Mouse (Mus musculus) gastrocnemius, adult 2 months (tissue): ENCODE measurements around the gene Gm11437. TPM values are rescaled to one million over a fixed set of nuclear protein-coding genes. Genes with fewer than 3 reads are reported as not detected.
A peak's percentile ranks its signal among the peaks of the same experiment; 100 is the strongest.

Experiments
- DNase-seq: peaks from one replicate; pipeline ENCODE4 v3.0.0; 2022
- H3K27ac ChIP-seq: fragments of 200-600 bp; 2 replicates; pipeline ENCODE4 v1.8.1; 2022; ENCODE audit warnings: mild to moderate bottlenecking
- H3K4me3 ChIP-seq: fragments of 200-600 bp; 2 replicates; pipeline ENCODE4 v1.8.1; 2022; ENCODE audit warnings: mild to moderate bottlenecking, moderate library complexity
- CTCF ChIP-seq: fragments of 200-600 bp; IDR thresholded peaks from 2 replicates; pipeline ENCODE4 v1.8.1; 2022; ENCODE audit warnings: antibody characterized with exemption, mild to moderate bottlenecking, moderate library complexity
- intact Hi-C: fragments of 180-260 bp; cut with DNase I; formaldehyde crosslinking; loops from one replicate; pipeline ENCODE4 v1.15.1; 2025
- total RNA-seq, 2 experiments: library from RNA; stranded (reverse); gene quantifications; 2 replicates each; pipeline ENCODE4 v1.2.3; 2021

The Gm11437 gene
- total RNA-seq, 2 experiments from 2014 or later = not detected

DNA sequence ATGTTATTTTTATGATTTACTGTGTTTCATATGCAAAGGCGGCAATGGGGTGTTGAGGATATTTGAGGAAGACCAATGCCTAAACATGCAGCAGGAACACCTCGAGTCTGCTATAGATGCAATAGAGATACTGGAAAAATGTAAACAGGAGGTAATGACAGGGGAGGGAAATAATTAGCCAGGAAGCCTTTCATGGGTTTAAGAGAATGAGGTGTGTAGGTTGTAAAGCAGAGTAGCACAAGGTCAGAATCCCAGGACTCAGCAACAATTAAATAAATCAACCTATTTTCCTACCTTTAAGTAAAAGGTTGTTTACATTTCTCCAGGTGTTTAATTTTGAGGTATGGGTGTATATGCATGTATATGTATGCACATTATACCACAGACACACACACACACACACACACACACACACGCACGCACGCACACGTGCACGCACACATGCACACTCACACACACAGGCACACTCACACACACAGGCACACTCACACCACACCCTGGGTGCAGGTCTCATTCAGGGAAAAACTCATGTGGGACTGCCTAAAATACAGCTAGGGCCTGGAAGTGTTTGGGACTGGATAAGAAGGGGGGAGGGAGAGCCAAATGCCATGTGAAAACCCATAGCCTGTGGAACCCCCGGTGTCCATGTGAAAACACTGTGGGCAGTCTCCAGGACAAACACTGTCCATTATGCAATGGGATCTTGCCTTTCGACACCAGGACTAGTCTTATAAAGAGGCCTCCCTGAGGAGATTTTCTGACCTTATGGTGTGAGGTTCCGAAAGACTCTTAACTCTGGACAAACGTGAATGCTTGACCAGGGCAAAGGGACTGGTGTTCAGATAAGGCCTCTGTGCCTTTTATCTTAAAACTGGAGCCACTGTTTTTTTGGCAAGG, 5.5 kb upstream of the Gm11437 start:
- DNase-seq = no peak
- intact Hi-C loops = no loop called here
- Histone ChIP-seq H3K4me3 (no peak overlapping the region), H3K27ac (no peak overlapping the region)
- TF ChIP-seq CTCF = no peak

DNA sequence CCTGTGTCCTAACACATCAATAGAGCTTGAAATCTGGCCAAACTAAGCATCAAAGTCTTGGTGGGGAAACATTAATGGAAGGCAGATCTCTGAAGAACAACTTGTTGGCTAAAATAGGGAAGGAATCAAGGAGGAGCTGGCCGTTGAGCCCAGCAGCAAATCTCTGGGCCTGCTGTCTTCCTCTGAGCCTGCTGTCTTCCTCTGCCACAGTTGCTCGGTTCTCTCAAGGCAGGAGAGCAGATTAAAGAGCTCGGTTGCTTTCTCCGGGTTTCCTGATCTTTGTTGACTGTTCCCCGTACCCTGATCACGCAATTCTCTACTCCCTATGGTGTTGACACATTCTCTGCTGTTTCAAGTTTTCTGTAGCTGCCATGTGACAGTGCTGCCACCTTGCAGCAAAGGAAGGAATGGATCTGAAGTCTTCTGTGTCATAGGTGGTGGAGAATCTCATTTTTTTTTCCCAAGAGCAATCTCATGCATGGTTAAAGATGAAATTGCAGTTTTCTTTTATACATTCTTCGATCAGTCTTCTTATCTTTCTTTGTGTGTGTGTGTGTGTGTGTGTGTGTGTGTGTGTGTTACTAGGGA, 1.5 kb upstream of the Gm11437 start:
- DNase-seq = peak; percentile 41
- intact Hi-C loops = no loop called here
- Histone ChIP-seq H3K27ac (peak overlapping the region; percentile 50; the same call in 1 of the 2 replicates), H3K4me3 (peak overlapping the region; percentile 38)
- peak; percentile 69 for TF ChIP-seq CTCF

DNA sequence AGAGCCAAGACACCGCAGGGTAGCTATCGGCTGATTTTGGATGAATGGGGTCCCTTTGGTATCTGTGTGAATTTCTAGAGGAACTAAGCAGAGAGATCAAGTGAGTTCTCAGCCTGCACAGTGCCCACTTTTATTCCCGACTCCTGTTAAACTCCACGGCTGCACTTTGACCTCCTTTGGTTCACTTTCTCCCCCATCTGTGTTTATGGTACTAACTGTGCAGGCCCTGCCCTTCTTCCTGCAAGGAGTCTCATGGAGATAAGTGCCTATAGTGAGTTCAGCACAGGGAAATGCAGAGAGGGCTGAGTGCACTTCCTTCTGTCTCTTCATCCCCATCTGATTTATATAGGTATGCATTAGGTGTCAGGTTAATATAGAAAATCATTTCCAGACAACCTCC, 2.7 kb downstream of the Gm11437 start:
- TF ChIP-seq CTCF = no peak
- no peak overlapping the region for H3K4me3 ChIP-seq
- intact Hi-C loops = no loop called here
- DNase-seq = no peak
- H3K27ac ChIP-seq = no peak overlapping the region

DNA sequence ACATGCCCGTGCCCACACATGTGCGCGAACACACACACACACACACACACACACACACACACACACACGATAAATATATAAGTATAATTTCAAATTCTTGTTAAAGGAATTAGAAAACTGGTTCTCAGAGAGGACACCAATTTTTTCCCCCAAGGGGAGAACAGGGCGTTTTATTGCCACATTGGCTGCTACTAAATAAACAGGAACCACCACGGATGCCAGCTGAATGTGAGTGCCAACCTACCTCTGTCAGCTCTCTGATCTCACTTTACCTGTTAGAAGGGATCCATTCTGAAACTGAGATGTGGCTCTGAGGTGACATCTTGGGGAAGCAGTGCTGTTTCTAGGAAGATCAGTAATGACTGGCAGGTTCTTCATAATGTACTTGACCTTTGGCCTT, 3.2 kb downstream of the Gm11437 start:
- intact Hi-C loops = no loop called here
- Histone ChIP-seq H3K4me3 (no peak overlapping the region), H3K27ac (no peak overlapping the region)
- DNase-seq = no peak
- TF ChIP-seq CTCF = no peak

DNA sequence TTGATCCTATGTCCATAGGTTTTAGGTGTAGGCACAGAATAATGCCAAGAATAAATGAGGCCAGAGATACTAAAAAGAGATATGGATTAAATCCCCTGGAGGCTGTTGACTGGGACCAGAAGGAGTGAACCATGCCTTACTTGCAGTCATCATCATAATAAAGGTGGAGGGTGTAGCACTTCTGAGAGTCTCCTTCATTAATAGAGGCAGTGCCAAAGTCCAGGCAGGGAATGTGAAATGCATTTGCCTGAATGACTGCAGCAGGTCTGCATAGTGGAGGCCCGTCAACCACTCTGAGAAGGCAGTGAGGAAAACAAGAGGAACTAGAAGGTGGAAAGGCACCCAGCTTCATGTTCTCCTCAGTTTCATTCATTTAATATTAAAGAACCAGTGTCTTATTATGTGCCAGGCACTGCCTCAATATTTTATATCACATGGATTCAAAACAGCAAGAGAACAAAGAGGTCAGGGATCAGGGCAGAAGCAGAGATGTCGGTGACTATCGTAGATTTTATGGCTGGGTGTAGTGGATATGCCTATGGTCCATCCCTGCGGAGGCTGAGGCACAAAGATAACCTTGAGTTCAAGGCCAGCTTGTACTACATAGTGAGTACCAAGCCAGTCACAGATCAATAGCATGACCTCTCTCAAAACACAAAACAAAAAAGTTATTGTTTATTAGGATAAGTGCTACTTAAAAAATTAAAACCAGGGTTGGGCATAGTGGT, 10.6 kb downstream of the Gm11437 start:
- H3K4me3 ChIP-seq = no peak overlapping the region
- intact Hi-C loops = no loop called here
- no peak for TF ChIP-seq CTCF
- DNase-seq = no peak
- H3K27ac ChIP-seq = no peak overlapping the region

DNA sequence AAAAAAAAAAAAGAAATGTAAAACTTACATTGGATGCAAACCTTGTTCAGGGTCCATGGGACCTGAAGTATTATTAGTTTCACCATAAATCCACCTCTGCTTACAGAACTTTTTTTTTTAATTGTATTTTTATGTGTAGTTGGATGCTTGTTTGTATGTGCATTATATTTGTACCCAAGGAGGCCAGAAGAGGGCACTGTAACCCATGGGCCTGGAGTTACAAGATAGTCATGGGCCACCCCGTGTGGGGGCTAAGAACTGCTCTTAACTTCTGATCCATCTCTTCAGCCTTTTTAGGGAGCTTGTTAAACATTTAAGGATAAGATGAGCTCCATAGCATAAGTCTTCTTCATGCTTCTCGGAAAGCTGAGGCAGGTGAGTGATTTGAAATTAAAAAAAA, 16.4 kb downstream of the Gm11437 start:
- H3K27ac ChIP-seq = no peak overlapping the region

DNA sequence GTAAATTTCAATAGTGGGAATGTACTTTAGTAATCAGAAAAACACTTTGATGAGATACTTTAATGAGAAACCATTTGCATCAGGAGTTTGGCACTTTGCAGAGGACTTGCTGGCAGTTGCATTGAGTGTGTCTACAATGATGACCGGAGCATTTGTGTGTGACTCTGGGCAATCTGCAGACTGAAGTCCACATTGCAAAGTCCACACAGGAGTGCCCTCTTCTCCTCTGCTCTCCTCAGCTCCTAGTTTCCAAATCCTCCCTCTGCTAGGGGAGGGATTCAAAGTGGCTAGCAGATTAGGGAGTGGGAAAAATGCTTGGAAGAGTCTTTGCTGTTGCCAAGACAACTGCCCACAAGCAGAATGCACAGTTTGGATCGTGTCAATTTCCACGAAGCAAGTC, 21.2 kb downstream of the Gm11437 start:
- H3K4me3 ChIP-seq = no peak overlapping the region
- intact Hi-C loops = loop anchor here (10.0 kb wide), 1 partner anchor 99 kb away; no protein-coding TSS in a partner anchor
- no peak for TF ChIP-seq CTCF
- DNase-seq = no peak
- no peak overlapping the region for H3K27ac ChIP-seq

More for the DNA sequence above, 16.4 kb downstream of the Gm11437 start:
- no peak for DNase-seq
- peak; percentile 50 for TF ChIP-seq CTCF
- no peak overlapping the region for H3K4me3 ChIP-seq
- intact Hi-C loops = no loop called here

DNA sequence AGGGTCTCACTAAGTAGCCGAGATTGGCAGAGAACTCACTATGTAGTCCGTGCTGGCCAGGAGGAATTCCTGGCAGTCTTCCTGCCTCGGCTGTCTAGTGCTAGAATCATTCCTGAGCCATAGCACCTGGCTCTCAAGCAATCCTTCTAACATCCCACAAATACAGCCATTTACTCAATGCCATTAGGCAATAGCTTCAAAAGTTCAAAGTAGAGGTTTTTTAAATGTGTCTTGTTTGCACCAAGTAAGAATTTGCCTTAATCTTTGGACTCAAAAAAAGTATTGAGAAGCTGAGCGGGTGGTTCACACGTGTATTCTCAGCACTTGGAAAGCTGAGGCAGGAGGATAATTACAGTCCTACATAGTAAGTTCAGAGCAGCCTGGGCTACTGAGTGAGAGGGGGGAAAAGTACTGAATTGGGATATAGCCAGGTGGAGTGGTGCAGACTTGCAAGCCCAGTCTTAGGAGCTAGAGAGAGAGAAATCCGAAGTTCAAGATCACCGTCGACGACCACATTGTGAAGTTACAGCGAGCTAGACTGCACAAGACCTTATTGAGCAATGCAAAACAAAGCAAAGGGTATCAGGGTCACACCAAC, 22.0 kb downstream of the Gm11437 start:
- DNase-seq = no peak
- intact Hi-C loops = loop anchor here (10.0 kb wide), 1 partner anchor 100 kb away; no protein-coding TSS in a partner anchor
- TF ChIP-seq CTCF = no peak
- Histone ChIP-seq H3K27ac (no peak overlapping the region), H3K4me3 (no peak overlapping the region)

DNA sequence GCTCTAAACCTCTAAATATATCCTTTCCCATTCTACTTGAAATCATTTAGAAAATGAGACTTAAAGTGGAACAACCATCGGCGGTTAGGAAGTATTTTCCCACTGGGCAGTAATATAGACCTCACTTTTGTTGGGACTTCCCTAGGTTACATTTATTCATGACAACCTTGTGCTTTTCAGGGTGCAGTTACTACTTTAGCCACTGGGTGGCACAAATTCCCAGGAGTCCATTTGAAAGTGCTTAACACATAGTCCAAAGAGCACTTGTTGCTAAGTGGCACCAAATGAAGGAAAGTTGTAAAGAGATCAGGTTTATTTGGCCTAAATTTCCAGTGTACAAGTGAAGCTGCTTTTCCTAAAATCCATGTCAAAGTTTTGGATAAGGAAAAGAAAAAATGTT, 25.5 kb downstream of the Gm11437 start:
- intact Hi-C loops = loop anchor here (2.0 to 10.0 kb wide), 2 partner anchors 35 to 103 kb away; no protein-coding TSS in a partner anchor
- peak; percentile 73 for TF ChIP-seq CTCF
- DNase-seq = peak; percentile 41

DNA sequence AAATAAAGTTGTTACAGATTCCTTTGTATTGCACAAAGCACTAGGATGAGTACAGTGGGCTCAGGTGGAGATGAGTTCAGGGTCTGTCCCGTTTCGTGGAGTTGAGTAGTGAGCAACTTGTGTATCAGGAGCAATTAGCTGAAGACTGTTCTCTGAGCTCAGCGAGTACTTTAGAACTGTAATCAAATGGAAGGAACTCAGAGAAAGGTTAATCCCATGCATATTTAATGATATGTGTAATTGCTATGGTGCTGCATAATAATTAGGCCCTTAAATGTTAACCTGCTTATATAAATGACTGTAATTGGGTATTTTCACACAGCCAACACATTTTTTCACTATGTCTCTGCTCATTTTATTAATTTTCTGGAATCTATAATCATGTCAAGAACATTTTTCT, 30.8 kb downstream of the Gm11437 start:
- no peak for DNase-seq
- TF ChIP-seq CTCF = no peak
- no peak overlapping the region for H3K27ac ChIP-seq
- intact Hi-C loops = no loop called here
- no peak overlapping the region for H3K4me3 ChIP-seq

More for the DNA sequence above, 25.5 kb downstream of the Gm11437 start:
- Histone ChIP-seq H3K27ac (no peak overlapping the region), H3K4me3 (no peak overlapping the region)

DNA sequence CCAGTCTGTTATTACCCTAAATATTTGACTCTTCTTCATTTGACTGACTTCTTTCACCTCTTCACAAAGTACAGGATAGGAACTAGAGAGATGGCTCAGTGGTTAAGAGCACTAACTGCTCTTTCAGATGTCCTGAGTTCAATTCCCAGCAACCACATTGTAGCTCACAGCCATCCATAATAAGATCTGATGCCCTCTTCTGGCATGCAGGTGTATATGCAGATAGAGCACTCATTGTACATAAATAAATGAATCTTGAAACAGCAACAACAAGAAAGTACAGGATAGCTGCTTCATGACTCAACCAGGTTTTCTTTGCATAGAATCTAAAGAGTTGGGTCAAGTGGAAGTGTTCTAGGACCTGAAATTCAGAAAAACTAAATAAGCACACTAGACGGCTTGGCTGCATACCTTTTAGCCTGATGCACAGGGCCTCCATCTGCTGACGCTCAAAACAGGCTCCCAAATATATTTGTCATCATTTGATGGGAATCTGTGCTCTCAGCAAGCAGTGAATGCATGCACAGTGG, 32.9 kb downstream of the Gm11437 start:
- DNase-seq = no peak
- Histone ChIP-seq H3K27ac (no peak overlapping the region), H3K4me3 (no peak overlapping the region)
- intact Hi-C loops = loop anchor here (5.0 kb wide), 1 partner anchor 43 kb away; no protein-coding TSS in a partner anchor
- TF ChIP-seq CTCF = peak; percentile 21; the same call in 1 of the 2 replicates

DNA sequence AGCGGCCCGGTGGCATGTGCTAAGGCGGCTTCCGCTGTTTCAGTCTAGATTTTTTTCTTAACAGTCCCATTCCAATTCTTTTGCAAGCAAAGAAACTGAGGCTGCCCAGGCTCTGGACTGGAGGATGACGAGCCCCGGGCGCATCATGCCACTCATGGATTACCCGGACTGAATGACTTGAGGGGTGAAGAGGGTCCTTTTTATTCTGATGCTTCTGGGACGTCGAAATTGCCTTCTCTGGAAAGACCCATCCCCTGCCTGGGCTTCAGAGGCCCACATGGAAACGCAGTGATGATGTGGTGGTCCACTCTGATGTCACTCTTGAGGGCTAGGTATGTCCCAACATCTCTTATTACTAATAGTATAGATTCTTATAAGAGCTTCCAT, 37.5 kb downstream of the Gm11437 start:
- H3K27ac ChIP-seq = peak overlapping the region; percentile 89
- TF ChIP-seq CTCF = no peak
- intact Hi-C loops = loop anchor here (5.0 kb wide), 2 partner anchors 48 to 62 kb away; partner anchors contain the start of gene Dusp14
- no peak for DNase-seq
- H3K4me3 ChIP-seq = peak overlapping the region; percentile 95
